Mouse (Mus musculus): Measurements from ENCODE around the gene Usp35. TPM values are rescaled to one million over a fixed set of nuclear protein-coding genes. Genes with fewer than 3 reads are reported as not detected.

Usp35 gene
- polyA plus RNA-seq, 1 experiment from 2014 or later, result 2.4 TPM

DNA sequence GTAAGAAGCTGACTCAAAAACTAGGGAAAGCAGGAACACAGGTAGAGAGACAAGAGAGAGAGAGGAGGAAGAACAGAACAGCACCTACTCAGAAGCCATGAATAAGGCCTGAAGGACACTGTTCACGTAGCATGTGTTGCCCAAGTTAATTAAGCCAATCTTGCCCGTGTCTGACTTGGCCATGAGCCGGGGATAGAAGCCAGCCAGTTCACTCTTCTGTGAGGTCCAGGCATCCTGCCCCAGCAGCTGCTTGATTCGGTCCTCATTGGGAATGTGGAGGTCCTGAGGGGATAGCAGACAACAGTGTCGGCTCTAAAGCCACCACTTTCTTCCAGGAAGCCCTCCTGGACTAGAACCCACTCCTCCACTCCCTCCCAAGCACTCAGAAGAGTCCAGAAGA lies 17.2 kb downstream of the Usp35 start:
- H3K36me3 ChIP-seq (ENCODE audit: inconsistent target), result peaks cover 57% of the 10 kb centered on the region
- WGBS (ENCODE audit: missing documents), result 98% methylated on average over 5 of the region's 5 CpGs
- H3K79me2 ChIP-seq (ENCODE audit: inconsistent target), result no peaks in the 10 kb centered on the region
- H3K4me3 ChIP-seq (ENCODE audit: inconsistent target), result no peak overlapping the region
- H3K27ac ChIP-seq, result no peak overlapping the region

DNA sequence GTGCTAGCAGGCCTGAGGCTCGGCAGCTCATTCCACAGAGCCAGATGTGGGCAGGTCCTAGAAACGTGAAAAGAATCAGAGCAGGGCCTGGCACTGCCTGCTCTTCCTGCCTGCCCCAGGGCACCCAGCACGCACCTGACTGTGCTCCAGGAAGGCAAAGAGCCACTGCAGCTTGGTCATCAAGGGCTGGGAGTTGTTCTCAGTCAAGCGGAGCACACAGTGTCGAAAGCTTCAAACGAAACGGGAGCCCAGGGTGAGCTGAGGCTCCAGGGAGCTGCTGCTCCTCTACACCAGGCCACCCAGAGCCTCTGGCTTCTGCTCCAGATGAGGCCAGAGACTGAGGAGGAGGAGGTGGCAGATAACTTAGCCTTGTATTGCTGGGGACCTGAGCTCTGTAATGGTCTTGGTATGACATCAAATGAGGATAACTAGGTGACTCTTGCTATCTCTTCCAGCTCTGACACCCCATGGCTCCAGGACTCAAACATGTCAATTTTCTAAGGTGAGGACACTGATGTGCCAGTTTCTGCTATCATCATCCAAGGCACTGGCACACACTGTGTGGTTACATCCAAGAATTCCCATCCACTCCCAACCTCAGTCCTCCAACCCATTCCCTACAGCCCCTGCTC lies 18.3 kb downstream of the Usp35 start:
- H3K27ac ChIP-seq, result no peak overlapping the region
- H3K4me3 ChIP-seq (ENCODE audit: inconsistent target), result no peak overlapping the region
- H3K36me3 ChIP-seq (ENCODE audit: inconsistent target), result peaks cover 61% of the 10 kb centered on the region
- 77% methylated on average over 7 of the region's 7 CpGs for WGBS (ENCODE audit: missing documents)
- no peaks in the 10 kb centered on the region for H3K79me2 ChIP-seq (ENCODE audit: inconsistent target)

DNA sequence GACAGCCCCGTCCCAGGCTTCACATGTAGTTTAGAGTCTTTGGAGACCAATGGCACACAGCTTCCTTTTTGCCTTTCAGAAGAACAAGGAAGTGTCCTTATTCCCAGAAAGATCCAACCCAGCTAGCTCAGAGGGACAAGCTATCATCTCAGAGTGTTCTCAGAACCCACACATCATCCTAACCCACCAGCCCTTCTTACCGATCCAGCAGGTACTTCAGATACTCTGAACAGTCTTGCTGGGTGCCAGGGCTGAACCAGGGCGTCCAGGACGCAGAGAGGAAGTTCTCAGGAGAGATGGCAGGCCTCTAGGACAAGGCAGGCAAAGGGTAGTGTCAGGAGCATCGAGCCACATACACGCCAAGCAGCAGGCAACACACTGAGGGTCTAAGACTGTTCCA lies 19.0 kb downstream of the Usp35 start:
- H3K27ac ChIP-seq, result no peak overlapping the region
- 94% methylated on average over 6 of the region's 6 CpGs for WGBS (ENCODE audit: missing documents)
- peaks cover 67% of the 10 kb centered on the region for H3K36me3 ChIP-seq (ENCODE audit: inconsistent target)
- H3K4me3 ChIP-seq (ENCODE audit: inconsistent target), result no peak overlapping the region
- H3K79me2 ChIP-seq (ENCODE audit: inconsistent target), result no peaks in the 10 kb centered on the region

DNA sequence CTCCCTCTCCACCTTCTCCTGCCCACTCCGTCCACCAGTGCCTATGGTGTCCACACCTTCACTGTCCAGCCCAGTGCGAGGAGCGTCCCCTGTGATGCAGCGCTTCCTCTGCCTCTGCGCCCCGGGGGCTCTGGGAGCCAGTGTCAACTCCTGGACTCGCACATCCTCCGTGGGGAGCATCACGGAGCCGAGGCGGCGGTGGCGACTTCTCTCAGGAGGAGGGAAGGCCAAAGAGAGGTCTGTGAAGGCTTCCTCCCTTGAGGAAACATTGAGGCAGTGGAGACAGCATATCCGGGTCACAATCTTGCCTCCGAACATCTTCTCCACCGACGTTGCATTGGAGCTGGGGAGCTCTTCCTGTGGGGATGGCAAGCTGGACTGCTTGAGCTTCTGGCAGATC lies 19.6 kb downstream of the Usp35 start:
- no peaks in the 10 kb centered on the region for H3K79me2 ChIP-seq (ENCODE audit: inconsistent target)
- H3K4me3 ChIP-seq (ENCODE audit: inconsistent target), result no peak overlapping the region
- WGBS (ENCODE audit: missing documents), result 92% methylated on average over 17 of the region's 17 CpGs
- H3K27ac ChIP-seq, result no peak overlapping the region
- peaks cover 74% of the 10 kb centered on the region for H3K36me3 ChIP-seq (ENCODE audit: inconsistent target)

DNA sequence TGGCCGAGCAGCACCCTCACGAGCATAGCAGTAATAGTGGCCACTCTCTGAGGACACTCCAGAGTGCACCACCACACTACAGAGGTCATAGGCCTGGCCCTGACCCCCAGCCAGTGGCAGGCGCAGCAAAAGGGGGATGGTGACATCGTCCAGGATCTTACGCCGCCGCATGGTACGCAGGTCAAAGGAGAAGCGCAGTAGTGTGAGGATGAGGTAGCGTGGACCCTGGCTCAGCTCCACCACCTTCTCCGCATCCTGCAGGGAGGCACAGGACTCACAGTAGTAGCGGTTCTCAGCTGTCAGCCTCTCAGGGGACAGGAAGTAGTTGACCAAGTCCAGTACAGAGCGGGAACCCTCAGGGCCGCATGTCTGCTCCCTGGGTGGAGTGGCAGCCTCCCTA lies 20.2 kb downstream of the Usp35 start:
- Histone ChIP-seq H3K4me3 (ENCODE audit: inconsistent target) (no peak overlapping the region), H3K79me2 (ENCODE audit: inconsistent target) (no peaks in the 10 kb centered on the region), H3K36me3 (ENCODE audit: inconsistent target) (peaks cover 80% of the 10 kb centered on the region), H3K27ac (no peak overlapping the region)
- 95% methylated on average over 11 of the region's 14 CpGs for WGBS (ENCODE audit: missing documents)

DNA sequence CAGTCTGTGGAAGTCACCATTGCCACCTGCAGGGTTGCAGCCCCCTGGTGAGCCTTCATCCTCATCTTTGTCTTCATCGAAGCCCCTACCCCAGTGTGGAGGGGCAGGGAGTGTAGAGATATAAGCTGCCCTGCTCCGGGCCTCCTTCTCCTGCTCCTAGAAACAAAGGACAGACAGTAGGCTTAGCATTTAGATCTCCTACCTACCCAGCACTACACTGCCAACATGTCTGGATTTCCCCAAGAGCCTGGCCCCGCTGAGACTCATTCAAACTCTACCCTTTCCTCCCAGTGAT lies 21.5 kb downstream of the Usp35 start:
- WGBS (ENCODE audit: missing documents), result 92% methylated on average over 3 of the region's 3 CpGs
- Histone ChIP-seq H3K4me3 (ENCODE audit: inconsistent target) (no peak overlapping the region), H3K79me2 (ENCODE audit: inconsistent target) (no peaks in the 10 kb centered on the region), H3K27ac (no peak overlapping the region), H3K36me3 (ENCODE audit: inconsistent target) (peaks cover 93% of the 10 kb centered on the region)

DNA sequence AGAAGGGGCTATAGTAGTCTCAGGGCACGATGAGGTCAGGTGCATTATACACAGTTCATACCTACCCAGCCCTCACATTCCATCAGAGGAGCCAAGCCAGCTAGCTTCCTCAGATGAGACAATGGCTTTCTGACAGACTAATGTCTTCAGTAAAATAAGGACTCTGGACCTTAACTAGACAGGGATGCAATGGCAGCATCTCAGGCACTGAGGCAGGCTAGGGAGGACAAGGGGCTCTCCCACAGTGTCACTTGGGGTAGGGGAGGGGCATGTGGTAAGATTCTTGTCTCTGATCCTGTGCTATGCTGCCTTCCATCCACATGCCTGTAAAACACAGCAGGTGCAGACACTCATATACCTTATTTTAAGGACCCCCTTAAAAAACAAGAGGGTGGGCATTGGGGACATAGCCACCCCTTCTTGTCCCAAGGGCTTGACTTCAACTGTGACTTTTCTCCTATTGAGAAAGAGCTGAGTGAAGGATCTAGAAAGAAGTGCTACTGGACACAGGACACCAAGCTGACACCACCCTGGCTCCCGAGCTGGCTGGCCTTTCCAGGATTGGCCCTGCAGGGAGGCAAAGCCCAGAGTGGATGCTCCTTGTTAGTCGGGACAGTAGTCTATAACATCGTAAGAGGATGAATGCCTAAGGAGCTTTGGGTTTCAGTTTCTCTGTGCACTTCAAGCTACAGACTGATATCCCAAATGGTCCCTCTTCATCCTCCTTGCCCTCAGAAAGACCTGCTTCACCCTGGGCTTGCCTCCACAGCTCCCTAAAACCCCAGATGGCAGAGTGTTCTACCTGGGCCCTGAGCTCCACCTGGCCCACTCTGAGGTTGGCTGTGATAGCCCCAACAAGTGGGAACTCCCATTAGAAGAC lies 22.1 kb downstream of the Usp35 start:
- Histone ChIP-seq H3K27ac (no peak overlapping the region), H3K79me2 (ENCODE audit: inconsistent target) (no peaks in the 10 kb centered on the region), H3K36me3 (ENCODE audit: inconsistent target) (peaks cover 98% of the 10 kb centered on the region), H3K4me3 (ENCODE audit: inconsistent target) (no peak overlapping the region)
- 91% methylated on average over 4 of the region's 4 CpGs for WGBS (ENCODE audit: missing documents)

DNA sequence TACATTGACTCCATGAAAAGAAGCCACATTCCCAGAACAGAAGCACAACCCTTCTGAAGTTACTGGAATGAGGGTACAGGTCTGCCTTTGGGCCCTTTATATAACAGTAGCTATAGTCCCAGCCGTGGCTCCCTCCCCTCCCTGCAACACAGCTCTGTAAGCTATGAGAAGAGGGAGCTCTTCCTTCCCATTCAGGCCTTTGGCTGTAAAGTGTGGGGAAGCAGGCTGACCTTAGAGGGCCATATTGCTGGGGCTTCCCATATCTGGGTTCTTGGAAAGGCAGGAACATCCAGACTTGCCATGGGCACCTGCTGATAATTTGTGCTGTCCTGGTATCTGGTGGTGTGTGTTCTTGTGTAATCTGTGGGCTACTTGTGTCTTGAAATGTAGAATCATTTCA lies 24.3 kb downstream of the Usp35 start:
- H3K79me2 ChIP-seq (ENCODE audit: inconsistent target), result no peaks in the 10 kb centered on the region
- H3K27ac ChIP-seq, result no peak overlapping the region
- WGBS (ENCODE audit: missing documents), result 100% methylated on average over 1 of the region's 1 CpGs
- H3K4me3 ChIP-seq (ENCODE audit: inconsistent target), result no peak overlapping the region
- peaks cover 99% of the 10 kb centered on the region for H3K36me3 ChIP-seq (ENCODE audit: inconsistent target)

DNA sequence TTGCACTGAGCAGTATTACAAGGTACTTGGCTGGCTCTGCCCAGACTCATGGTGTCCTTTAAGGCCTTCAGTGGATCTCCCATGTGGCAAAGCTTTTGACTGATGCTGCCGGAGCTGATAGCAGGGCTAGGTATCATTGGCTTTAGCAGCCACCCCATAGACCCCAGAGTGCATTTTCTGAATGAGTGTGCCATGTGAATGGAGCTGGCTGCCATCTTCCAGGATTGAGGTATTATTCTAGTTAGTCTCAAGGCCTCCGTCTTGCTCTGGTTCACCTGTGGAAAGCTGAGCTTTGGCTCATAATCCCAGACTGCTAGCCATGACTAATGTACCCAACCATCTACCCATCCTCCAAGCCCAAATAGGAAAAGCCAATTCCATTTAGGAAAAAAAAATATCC lies 25.0 kb downstream of the Usp35 start:
- Histone ChIP-seq H3K79me2 (ENCODE audit: inconsistent target) (no peaks in the 10 kb centered on the region), H3K36me3 (ENCODE audit: inconsistent target) (peaks cover 98% of the 10 kb centered on the region), H3K27ac (no peak overlapping the region), H3K4me3 (ENCODE audit: inconsistent target) (no peak overlapping the region)
- WGBS (ENCODE audit: missing documents), result 94% methylated on average over 2 of the region's 2 CpGs

DNA sequence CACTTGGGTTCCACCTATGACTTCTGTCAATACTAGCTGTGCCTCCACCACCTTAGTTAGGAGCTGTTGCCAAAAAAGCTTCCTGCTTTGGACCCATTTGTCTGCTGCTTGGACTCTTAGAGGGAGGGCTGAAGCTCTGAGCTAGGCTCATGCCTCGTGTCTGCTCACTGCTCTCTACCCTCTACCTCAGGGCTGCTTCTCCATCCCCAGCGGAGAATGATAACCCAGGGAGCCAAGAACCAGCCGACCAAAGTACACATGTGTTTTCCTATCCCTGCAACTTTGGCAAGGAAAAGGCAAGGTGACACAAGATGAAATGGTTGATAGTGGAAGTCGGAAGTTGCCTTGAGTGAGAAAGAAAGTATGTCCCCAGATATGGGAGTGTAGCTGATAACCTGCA lies 26.6 kb downstream of the Usp35 start:
- WGBS (ENCODE audit: missing documents), result 98% methylated on average over 4 of the region's 4 CpGs

DNA sequence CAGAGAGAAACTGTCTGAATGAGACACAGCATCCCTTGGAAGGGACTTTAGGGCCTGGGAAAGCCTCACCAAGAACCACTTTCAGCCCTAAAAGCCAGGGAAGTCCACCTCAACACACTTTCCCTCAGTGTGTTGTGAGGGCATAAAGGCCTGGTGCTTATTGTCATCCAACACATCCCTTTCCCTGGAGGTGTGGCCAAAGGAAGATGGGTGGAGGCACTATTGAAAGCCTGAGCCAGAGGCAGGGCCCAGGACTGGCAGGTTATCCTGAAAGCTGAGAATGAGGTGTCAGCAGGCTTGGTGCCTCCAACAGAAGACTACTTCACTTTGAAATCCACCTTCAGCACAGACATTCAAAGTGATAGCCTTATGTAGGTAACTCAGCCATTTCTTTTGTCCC lies 27.3 kb downstream of the Usp35 start:
- Histone ChIP-seq H3K36me3 (ENCODE audit: inconsistent target) (peaks cover 98% of the 10 kb centered on the region), H3K4me3 (ENCODE audit: inconsistent target) (no peak overlapping the region), H3K27ac (no peak overlapping the region), H3K79me2 (ENCODE audit: inconsistent target) (no peaks in the 10 kb centered on the region)

More for the DNA sequence above, 26.6 kb downstream of the Usp35 start:
- H3K4me3 ChIP-seq (ENCODE audit: inconsistent target), result no peak overlapping the region
- H3K79me2 ChIP-seq (ENCODE audit: inconsistent target), result no peaks in the 10 kb centered on the region
- H3K36me3 ChIP-seq (ENCODE audit: inconsistent target), result peaks cover 98% of the 10 kb centered on the region
- no peak overlapping the region for H3K27ac ChIP-seq

DNA sequence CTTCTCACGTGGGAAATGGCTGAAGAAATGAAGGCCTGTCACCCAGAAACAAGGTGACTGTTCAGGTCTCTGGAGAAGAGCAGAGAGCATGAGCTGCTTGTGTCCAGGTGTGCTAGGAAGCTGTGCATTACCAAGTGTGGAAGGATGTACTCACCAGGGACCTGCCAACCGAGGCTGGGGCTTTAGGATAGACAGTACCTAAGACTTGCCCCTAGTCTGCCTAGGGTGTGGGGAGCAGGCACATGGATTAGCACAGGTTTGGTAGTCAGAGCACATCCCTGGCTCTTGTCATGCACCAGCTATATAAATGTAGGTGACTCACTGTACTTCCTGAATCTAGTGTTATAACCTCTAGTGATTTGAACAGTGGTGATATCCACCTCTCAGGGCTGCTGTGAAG lies 28.2 kb downstream of the Usp35 start:
- Histone ChIP-seq H3K36me3 (ENCODE audit: inconsistent target) (peaks cover 98% of the 10 kb centered on the region), H3K4me3 (ENCODE audit: inconsistent target) (no peak overlapping the region), H3K27ac (no peak overlapping the region), H3K79me2 (ENCODE audit: inconsistent target) (peaks cover 5% of the 10 kb centered on the region; the same call in 1 of the 2 replicates)
- 94% methylated on average over 2 of the region's 2 CpGs for WGBS (ENCODE audit: missing documents)

DNA sequence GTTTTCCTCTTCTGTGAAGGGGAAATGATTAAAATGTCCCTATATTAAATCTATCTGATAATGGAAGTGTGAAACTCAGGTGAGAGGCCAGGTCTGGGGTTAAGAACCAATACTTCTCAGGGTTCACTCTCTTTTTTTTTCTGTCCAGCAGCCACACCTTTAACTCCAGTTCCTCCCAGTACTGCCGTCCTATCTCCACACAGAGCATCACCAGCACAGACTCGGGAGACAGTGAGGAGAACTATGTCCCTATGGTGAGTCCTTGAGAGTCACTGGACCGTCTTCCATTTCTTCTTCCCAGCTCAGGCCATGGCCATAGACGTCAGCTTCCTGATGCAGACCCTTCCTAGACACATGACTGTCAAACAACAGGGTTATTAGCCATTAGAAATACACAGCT lies 28.9 kb downstream of the Usp35 start:
- 96% methylated on average over 4 of the region's 4 CpGs for WGBS (ENCODE audit: missing documents)
- H3K36me3 ChIP-seq (ENCODE audit: inconsistent target), result peaks cover 95% of the 10 kb centered on the region
- H3K4me3 ChIP-seq (ENCODE audit: inconsistent target), result no peak overlapping the region
- H3K79me2 ChIP-seq (ENCODE audit: inconsistent target), result peaks cover 11% of the 10 kb centered on the region; the same call in 1 of the 2 replicates
- no peak overlapping the region for H3K27ac ChIP-seq

DNA sequence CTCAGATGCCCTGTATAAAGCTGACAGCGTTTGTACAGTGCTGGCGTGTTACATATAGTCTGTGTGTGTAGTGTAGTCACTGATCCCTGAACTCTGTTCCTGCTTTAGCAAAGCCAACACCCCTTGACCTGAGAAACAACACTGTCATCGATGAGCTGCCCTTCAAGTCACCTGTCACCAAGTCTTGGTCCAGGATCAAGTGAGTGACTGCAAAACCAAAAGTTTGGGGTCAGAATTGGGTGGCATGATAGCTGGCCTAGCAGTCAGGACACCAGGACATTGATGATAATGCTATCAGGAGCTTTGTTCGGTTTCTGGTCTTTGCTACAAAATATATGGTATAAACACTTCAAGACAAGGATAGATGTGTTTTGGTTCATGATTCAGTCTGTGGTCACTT lies 29.6 kb downstream of the Usp35 start:
- Histone ChIP-seq H3K4me3 (ENCODE audit: inconsistent target) (no peak overlapping the region), H3K36me3 (ENCODE audit: inconsistent target) (peaks cover 89% of the 10 kb centered on the region), H3K27ac (no peak overlapping the region), H3K79me2 (ENCODE audit: inconsistent target) (peaks cover 11% of the 10 kb centered on the region; the same call in 1 of the 2 replicates)
- 95% methylated on average over 4 of the region's 4 CpGs for WGBS (ENCODE audit: missing documents)

DNA sequence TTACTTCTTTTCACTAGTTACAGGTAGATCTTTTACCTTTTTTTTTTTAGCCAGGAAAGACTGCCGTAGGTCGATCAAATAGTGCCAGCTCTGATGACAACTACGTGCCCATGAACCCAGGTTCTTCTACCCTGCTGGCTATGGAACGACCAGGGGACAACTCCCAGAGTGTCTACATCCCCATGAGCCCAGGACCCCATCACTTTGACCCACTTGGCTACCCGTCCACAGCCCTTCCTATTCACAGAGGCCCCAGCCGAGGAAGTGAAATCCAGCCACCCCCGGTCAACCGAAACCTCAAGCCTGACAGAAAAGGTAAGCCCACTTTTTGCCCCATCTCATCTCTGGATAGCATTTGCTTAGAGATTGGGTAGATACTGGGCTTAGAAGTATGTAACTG lies 30.5 kb downstream of the Usp35 start:
- Histone ChIP-seq H3K27ac (no peak overlapping the region), H3K36me3 (ENCODE audit: inconsistent target) (peaks cover 79% of the 10 kb centered on the region), H3K4me3 (ENCODE audit: inconsistent target) (no peak overlapping the region), H3K79me2 (ENCODE audit: inconsistent target) (peaks cover 11% of the 10 kb centered on the region; the same call in 1 of the 2 replicates)
- 78% methylated on average over 8 of the region's 8 CpGs for WGBS (ENCODE audit: missing documents)
